Mouse (Mus musculus): Measurements from ENCODE around the gene Fen1. TPM values are rescaled to one million over a fixed set of nuclear protein-coding genes. Genes with fewer than 3 reads are reported as not detected.
"Not testable (repeated sequence)": the region's sequence is repeated elsewhere in the genome, so short reads cannot be mapped to it uniquely, and the experiment has no call there.

The Fen1 gene
- polyA plus RNA-seq, 1 experiment from 2014 or later = 114 TPM

DNA sequence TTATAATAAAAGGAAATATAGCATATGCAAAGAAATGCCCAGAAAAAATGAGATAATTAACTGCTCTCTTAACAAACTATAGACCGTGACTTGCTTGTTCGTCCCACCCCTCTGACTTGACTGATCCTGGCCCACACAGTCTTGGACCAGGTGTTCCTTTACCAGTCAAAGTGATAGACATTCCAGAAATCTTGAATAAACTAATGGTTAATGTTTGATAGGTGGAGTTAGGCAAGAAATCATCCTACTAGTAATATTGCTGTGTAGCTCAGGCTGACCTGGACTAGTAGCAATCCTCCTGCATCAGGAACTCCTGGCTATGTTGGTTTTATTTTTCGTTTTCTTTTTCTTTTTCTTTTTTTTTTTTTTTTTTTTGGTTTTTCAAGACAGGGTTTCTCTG, 35.5 kb downstream of the Fen1 start:
- ATAC-seq (ENCODE audit: insufficient read depth) = no peak
- 78% methylated on average over 3 of the region's 3 CpGs for WGBS
- Histone ChIP-seq H3K9ac (no peak overlapping the region), H3K27me3 (ENCODE audit: insufficient read depth, low read length) (no peaks in the 10 kb centered on the region), H3K36me3 (ENCODE audit: insufficient read depth) (no peaks in the 10 kb centered on the region), H3K27ac (ENCODE audit: low read depth) (no peak overlapping the region), H3K4me2 (no peak overlapping the region), H3K9me3 (ENCODE audit: low read depth, low read length) (no peaks in the 10 kb centered on the region), H3K4me3 (ENCODE audit: low read depth, low read length) (no peak overlapping the region), H3K4me1 (ENCODE audit: insufficient read depth) (no peaks in the 10 kb centered on the region)
- TF ChIP-seq CTCF (IDR thresholded peaks at IDR 0.05; ENCODE audit: low read depth) = no peak
- DNase-seq = no peak

DNA sequence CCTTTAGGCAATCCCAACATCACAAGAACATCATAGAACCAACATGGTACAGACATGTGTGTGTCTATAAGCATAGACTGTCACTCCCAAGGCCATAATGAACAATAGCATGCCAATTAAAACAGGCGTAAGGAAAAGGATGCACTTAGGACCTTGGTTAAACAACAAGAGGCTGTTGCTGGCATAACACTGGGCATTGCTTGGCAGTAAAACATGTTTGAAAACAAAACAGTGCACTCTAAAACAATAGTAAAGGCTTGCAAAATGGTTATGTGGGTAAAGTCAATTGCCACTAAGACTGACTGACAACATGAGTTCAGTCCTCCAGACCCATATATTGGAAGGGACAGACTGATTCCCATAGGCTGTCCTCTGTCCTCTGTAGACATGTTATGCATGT, 36.0 kb downstream of the Fen1 start:
- ATAC-seq (ENCODE audit: insufficient read depth) = no peak
- Histone ChIP-seq H3K4me2 (no peak overlapping the region), H3K27me3 (ENCODE audit: insufficient read depth, low read length) (no peaks in the 10 kb centered on the region), H3K9me3 (ENCODE audit: low read depth, low read length) (no peaks in the 10 kb centered on the region), H3K27ac (ENCODE audit: low read depth) (no peak overlapping the region), H3K4me1 (ENCODE audit: insufficient read depth) (no peaks in the 10 kb centered on the region), H3K36me3 (ENCODE audit: insufficient read depth) (no peaks in the 10 kb centered on the region), H3K9ac (no peak overlapping the region), H3K4me3 (ENCODE audit: low read depth, low read length) (no peak overlapping the region)
- TF ChIP-seq CTCF (IDR thresholded peaks at IDR 0.05; ENCODE audit: low read depth) = no peak
- DNase-seq = no peak
- 93% methylated on average over 1 of the region's 1 CpGs for WGBS

DNA sequence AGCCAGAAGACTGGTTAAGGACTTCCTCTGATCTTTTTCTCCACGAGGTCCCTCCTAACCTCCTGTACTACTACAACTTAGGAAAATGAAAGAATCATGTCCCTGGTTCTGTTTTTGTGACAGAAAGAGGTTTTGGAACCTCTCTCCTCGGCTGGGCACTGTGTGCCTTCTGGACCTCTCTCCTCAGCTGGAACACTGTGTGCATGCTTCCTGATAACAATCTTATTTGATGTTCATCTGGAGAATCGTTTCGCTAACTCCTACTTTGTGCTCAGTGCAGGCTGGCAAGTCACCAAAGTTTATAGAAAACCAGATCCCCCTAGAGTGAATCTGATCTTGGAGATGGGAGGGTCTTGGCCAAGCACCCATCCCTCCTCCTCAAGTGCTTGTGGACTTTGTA, 36.9 kb downstream of the Fen1 start:
- Histone ChIP-seq H3K4me1 (ENCODE audit: insufficient read depth) (no peaks in the 10 kb centered on the region), H3K36me3 (ENCODE audit: insufficient read depth) (no peaks in the 10 kb centered on the region), H3K27ac (ENCODE audit: low read depth) (no peak overlapping the region), H3K9me3 (ENCODE audit: low read depth, low read length) (no peaks in the 10 kb centered on the region), H3K4me3 (ENCODE audit: low read depth, low read length) (no peak overlapping the region), H3K9ac (no peak overlapping the region), H3K4me2 (no peak overlapping the region), H3K27me3 (ENCODE audit: insufficient read depth, low read length) (no peaks in the 10 kb centered on the region)
- WGBS = 62% methylated on average over 4 of the region's 4 CpGs
- TF ChIP-seq CTCF (IDR thresholded peaks at IDR 0.05; ENCODE audit: low read depth) = no peak
- ATAC-seq (ENCODE audit: insufficient read depth) (no peak), DNase-seq (no peak)

DNA sequence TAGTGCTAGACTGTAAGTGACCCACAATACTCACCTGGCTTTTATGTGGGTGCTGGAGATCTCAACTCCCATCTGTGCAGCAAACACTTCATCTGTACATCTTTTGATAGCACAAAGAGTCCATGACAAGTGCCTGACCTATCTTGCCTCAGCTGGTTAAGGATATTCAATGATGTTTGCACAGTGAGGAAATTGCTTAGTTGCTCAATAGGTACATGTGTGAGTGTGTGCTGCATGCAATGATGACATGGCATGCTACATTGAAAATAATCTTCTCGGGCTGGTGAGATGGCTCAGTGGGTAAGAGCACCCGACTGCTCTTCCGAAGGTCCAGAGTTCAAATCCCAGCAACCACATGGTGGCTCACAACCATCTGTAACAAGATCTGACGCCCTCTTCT, 38.0 kb downstream of the Fen1 start:
- H3K36me3 ChIP-seq (ENCODE audit: insufficient read depth); H3K4me1 ChIP-seq (ENCODE audit: insufficient read depth); H3K27ac ChIP-seq (ENCODE audit: low read depth); DNase-seq; H3K4me2 ChIP-seq; H3K4me3 ChIP-seq (ENCODE audit: low read depth, low read length); H3K27me3 ChIP-seq (ENCODE audit: insufficient read depth, low read length); ATAC-seq (ENCODE audit: insufficient read depth); H3K9ac ChIP-seq; H3K9me3 ChIP-seq (ENCODE audit: low read depth, low read length): not testable (repeated sequence)
- WGBS = 88% methylated on average over 4 of the region's 4 CpGs

DNA sequence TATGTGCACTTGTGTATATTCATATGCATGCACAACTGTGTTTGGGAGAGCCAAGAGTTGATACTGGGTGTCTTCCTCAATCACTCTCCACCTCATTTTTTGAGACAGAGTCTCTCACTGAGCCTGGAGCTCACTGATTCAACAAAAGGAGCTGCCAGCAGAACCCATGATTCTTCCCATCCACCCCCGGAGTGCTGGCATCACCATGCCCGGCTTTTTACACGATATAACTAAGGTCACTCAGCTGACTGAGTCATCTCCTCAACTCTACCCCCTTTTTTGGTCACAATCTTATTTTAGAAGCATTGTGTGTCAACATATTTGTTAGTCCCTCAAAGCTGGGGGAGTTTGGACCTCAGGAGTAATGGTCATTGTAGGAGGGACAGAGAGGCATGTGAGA, 40.1 kb downstream of the Fen1 start:
- Histone ChIP-seq H3K4me1 (ENCODE audit: insufficient read depth) (no peaks in the 10 kb centered on the region), H3K9ac (no peak overlapping the region), H3K27ac (ENCODE audit: low read depth) (no peak overlapping the region), H3K36me3 (ENCODE audit: insufficient read depth) (no peaks in the 10 kb centered on the region), H3K4me3 (ENCODE audit: low read depth, low read length) (no peak overlapping the region), H3K9me3 (ENCODE audit: low read depth, low read length) (no peaks in the 10 kb centered on the region), H3K4me2 (no peak overlapping the region), H3K27me3 (ENCODE audit: insufficient read depth, low read length) (no peaks in the 10 kb centered on the region)
- WGBS = 81% methylated on average over 3 of the region's 3 CpGs
- DNase-seq = no peak
- no peak for ATAC-seq (ENCODE audit: insufficient read depth)
- TF ChIP-seq CTCF (IDR thresholded peaks at IDR 0.05; ENCODE audit: low read depth) = no peak

- no peaks in the 10 kb centered on the region for H3K4me1 ChIP-seq (ENCODE audit: insufficient read depth)
- no peaks in the 10 kb centered on the region for H3K36me3 ChIP-seq (ENCODE audit: insufficient read depth)
- no peaks in the 10 kb centered on the region for H3K27me3 ChIP-seq (ENCODE audit: insufficient read depth, low read length)
- ATAC-seq (ENCODE audit: insufficient read depth) = no peak
- no peak for TF ChIP-seq CTCF (IDR thresholded peaks at IDR 0.05; ENCODE audit: low read depth)
- DNase-seq = no peak
- no peak overlapping the region for H3K9ac ChIP-seq
- WGBS = 51% methylated on average over 2 of the region's 2 CpGs
- H3K9me3 ChIP-seq (ENCODE audit: low read depth, low read length) = no peaks in the 10 kb centered on the region
- H3K4me3 ChIP-seq (ENCODE audit: low read depth, low read length) = no peak overlapping the region
- no peak overlapping the region for H3K27ac ChIP-seq (ENCODE audit: low read depth)
- no peak overlapping the region for H3K4me2 ChIP-seq
Observed at GRCm38 (mm10) chr19:10157725-10158124, 46.2 kb downstream of the Fen1 start.

DNA sequence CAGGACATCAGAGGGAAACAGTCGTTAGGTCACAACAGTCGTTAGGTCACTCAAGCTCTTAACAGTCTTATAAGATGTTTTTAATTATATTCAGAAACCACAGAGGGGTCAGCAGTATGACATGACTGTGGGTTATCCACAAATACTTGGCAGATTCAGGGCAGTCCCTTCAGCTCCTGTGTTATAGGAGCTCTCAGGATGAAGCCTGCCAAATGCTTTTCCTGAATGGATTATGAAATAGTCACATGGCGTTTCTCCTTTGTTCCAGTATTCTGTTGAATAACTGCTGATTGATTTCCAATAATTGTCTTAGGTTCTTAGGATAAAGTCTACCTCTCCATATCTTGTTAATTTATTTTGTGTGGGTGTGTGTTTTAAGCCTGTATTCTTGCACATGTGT, 54.8 kb downstream of the Fen1 start:
- no peak for DNase-seq
- ATAC-seq (ENCODE audit: insufficient read depth) = no peak
- Histone ChIP-seq H3K9me3 (ENCODE audit: low read depth, low read length) (no peaks in the 10 kb centered on the region), H3K27ac (ENCODE audit: low read depth) (no peak overlapping the region), H3K27me3 (ENCODE audit: insufficient read depth, low read length) (no peaks in the 10 kb centered on the region), H3K36me3 (ENCODE audit: insufficient read depth) (no peaks in the 10 kb centered on the region), H3K4me1 (ENCODE audit: insufficient read depth) (no peaks in the 10 kb centered on the region), H3K9ac (no peak overlapping the region), H3K4me2 (no peak overlapping the region), H3K4me3 (ENCODE audit: low read depth, low read length) (no peak overlapping the region)
- 57% methylated on average over 3 of the region's 3 CpGs for WGBS
- no peak for TF ChIP-seq CTCF (IDR thresholded peaks at IDR 0.05; ENCODE audit: low read depth)

Small RNAs within 50 kb of the gene (microRNA-seq; reads per million reads assigned to microRNA genes)
- not detected for gene Mir6993 (ENCODE audit: borderline number of aligned reads)

Other genes starting within 250 kb of the Fen1 start
- gene Fth1, start 223.6 kb downstream of the Fen1 start, polyA plus RNA-seq (2014; fragmentation: Nextera tagmentation; extraction: Ambion mirVana) = 1,651 and 1,692 TPM in 2 replicates
- gene Best1, start 202.5 kb downstream of the Fen1 start, polyA plus RNA-seq (2014; fragmentation: Nextera tagmentation; extraction: Ambion mirVana) = 1.0 and 1.4 TPM in 2 replicates
- gene Rab3il1, start 202.5 kb downstream of the Fen1 start, polyA plus RNA-seq (2014; fragmentation: Nextera tagmentation; extraction: Ambion mirVana) = 30.9 and 34.0 TPM in 2 replicates
- 31.1 and 38.8 TPM in 2 replicates for gene Fads3, start 162.6 kb downstream of the Fen1 start, polyA plus RNA-seq (2014; fragmentation: Nextera tagmentation; extraction: Ambion mirVana)
- gene Fads2, start 102.4 kb downstream of the Fen1 start, polyA plus RNA-seq (2014; fragmentation: Nextera tagmentation; extraction: Ambion mirVana) = 38.3 and 40.5 TPM in 2 replicates
- 112 and 117 TPM in 2 replicates for gene Fads1, start 21.3 kb downstream of the Fen1 start, polyA plus RNA-seq (2014; fragmentation: Nextera tagmentation; extraction: Ambion mirVana)
- 449 and 486 TPM in 2 replicates for gene Tmem258, start 155 bp downstream of the Fen1 start, polyA plus RNA-seq (2014; fragmentation: Nextera tagmentation; extraction: Ambion mirVana)
- 14.1 TPM in 2 replicates for gene Myrf, start 36.6 kb upstream of the Fen1 start, polyA plus RNA-seq (2014; fragmentation: Nextera tagmentation; extraction: Ambion mirVana)
- gene Dagla, start 100.7 kb upstream of the Fen1 start, polyA plus RNA-seq (2014; fragmentation: Nextera tagmentation; extraction: Ambion mirVana) = 2.5 and 3.4 TPM in 2 replicates
- 3.3 and 4.7 TPM in 2 replicates for gene Syt7, start 184.9 kb upstream of the Fen1 start, polyA plus RNA-seq (2014; fragmentation: Nextera tagmentation; extraction: Ambion mirVana)

Data from lung, embryonic 14.5 days (tissue).